Comparison of ENCODE assay signal across 21 mouse cellular contexts in the genomic region with DNA sequence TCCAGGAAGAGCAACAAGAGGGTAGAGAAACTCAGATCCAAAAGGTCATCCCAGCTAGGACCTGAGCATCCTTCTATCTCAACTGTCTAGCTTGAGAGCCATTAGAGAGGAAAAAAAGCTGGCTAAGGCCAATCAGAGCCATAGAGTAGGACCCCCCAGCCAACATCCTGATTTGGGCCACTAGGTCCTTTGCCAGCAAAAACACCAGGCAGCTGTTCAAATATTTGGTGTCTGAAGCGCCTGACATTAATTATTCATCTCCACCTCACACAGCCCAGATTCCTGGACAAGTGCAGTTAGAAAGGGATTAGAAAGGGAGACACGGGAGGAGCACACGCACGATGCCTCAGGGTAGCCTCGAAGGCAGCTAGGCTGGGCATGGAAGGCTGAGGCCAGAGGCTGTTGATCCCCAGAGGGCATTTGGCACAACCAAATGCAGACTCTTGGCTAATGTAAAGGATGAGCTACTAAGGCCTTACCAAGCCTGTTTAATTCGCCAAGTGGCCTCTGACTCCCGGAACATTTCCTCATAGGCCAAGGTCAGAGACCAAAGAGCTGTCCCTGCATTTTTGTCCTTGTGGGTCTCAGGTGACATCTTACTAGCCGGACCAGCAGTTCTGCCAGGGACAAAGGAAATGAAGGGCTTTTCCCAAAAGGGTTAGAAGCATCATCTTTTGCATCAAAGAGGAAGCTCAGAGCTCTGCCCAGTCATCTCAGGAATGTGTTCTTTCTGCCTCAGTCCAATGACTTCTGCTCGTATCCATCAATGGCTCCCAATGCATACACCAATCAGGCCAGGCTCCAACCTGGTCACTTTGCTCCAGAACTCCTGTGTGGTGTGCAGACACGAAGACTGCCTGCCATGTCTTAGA. TPM values are rescaled to one million over a fixed set of nuclear protein-coding genes. Genes with fewer than 3 reads are reported as not detected.
DNase-seq lines count a peak whose midpoint lies in the region; ATAC-seq lines count a peak whose summit lies in the region.
"Had no signal": no experiment of that assay in that cellular context is flagged by ENCODE, and none has a peak within 500 bp of the region (broad histone marks: within the 10 kb centered on the region; RNA-seq: fewer than 3 reads in every experiment).

No protein-coding gene starts in this region.

- H3K36me3 ChIP-seq in hindbrain, embryonic 13.5 days = peaks cover 75% of the 10 kb centered on the region
- H3K36me3 ChIP-seq in hindbrain, embryonic 16.5 days (ENCODE audit: control insufficient read depth, insufficient read depth, low read length) = peaks cover 26% of the 10 kb centered on the region
- H3K36me3 ChIP-seq in midbrain, embryonic 12.5 days = peaks cover 68% of the 10 kb centered on the region
- H3K36me3 ChIP-seq in midbrain, embryonic 16.5 days (ENCODE audit: control insufficient read depth, insufficient read depth, low read length) = peaks cover 25% of the 10 kb centered on the region
- peaks cover 99% of the 10 kb centered on the region for H3K36me3 ChIP-seq in limb, embryonic 10.5 days

- 61% methylated on average over 10 of the region's 10 CpGs for WGBS in hindbrain, embryonic 13.5 days
- WGBS in hindbrain, embryonic 16.5 days = 59% methylated on average over 10 of the region's 10 CpGs
- WGBS in midbrain, embryonic 12.5 days = 64% methylated on average over 10 of the region's 10 CpGs
- WGBS in midbrain, embryonic 16.5 days = 52% methylated on average over 10 of the region's 10 CpGs
- 82% methylated on average over 10 of the region's 10 CpGs for WGBS in limb, embryonic 10.5 days

- peaks cover 77% of the 10 kb centered on the region for H3K4me1 ChIP-seq in hindbrain, embryonic 13.5 days (replicated peaks)
- peaks cover 8% of the 10 kb centered on the region for H3K4me1 ChIP-seq in hindbrain, embryonic 16.5 days (ENCODE audit: control insufficient read depth, insufficient read depth, low read depth, low read length)
- peaks cover 37% of the 10 kb centered on the region for H3K4me1 ChIP-seq in midbrain, embryonic 12.5 days
- H3K4me1 ChIP-seq in midbrain, embryonic 16.5 days (ENCODE audit: control insufficient read depth, insufficient read depth, low read length) = peaks cover 18% of the 10 kb centered on the region
- peaks cover 74% of the 10 kb centered on the region for H3K4me1 ChIP-seq in limb, embryonic 10.5 days

- H3K9me3 ChIP-seq in hindbrain, embryonic 13.5 days = no peaks in the 10 kb centered on the region
- H3K9me3 ChIP-seq in hindbrain, embryonic 16.5 days (ENCODE audit: control insufficient read depth, low read length) = peaks cover 5% of the 10 kb centered on the region
- H3K9me3 ChIP-seq in midbrain, embryonic 12.5 days = peaks cover 11% of the 10 kb centered on the region
- peaks cover 4% of the 10 kb centered on the region; the same call in 1 of the 2 replicates for H3K9me3 ChIP-seq in midbrain, embryonic 16.5 days (replicated peaks; ENCODE audit: control insufficient read depth, low read length, poor library complexity, severe bottlenecking)
- H3K9me3 ChIP-seq in limb, embryonic 10.5 days (replicated peaks) = peaks cover 11% of the 10 kb centered on the region; the same call in 1 of the 2 replicates
- H3K9me3 ChIP-seq: forebrain, embryonic 15.5 days; heart, embryonic 15.5 days; limb, embryonic 15.5 days had no signal

- H3K4me3 ChIP-seq in hindbrain, embryonic 13.5 days = no peak overlapping the region
- no peak overlapping the region for H3K4me3 ChIP-seq in hindbrain, embryonic 16.5 days (ENCODE audit: low read length)
- H3K4me3 ChIP-seq in midbrain, embryonic 12.5 days = no peak overlapping the region
- H3K4me3 ChIP-seq in midbrain, embryonic 16.5 days (ENCODE audit: low read depth, low read length) = no peak overlapping the region
- no peak overlapping the region for H3K4me3 ChIP-seq in limb, embryonic 10.5 days
- H3K4me3 ChIP-seq: forebrain, embryonic 15.5 days; heart, embryonic 15.5 days; limb, embryonic 15.5 days; neural tube, embryonic 13.5 days had no signal

- peak; percentile 74 for DNase-seq in adrenal gland, adult 2 months
- no peak for DNase-seq in adrenal gland, postnatal 25 days
- no peak for DNase-seq in limb, embryonic 10.5 days (ENCODE audit: low spot score)
- DNase-seq: cerebellum, adult 9-11 months; gastrocnemius, postnatal 36 days; liver, postnatal 0 days; lung, postnatal 14 days; thymus, postnatal 25 days had no signal

- no peaks in the 10 kb centered on the region for H3K27me3 ChIP-seq in hindbrain, embryonic 13.5 days
- no peaks in the 10 kb centered on the region for H3K27me3 ChIP-seq in hindbrain, embryonic 16.5 days (replicated peaks; ENCODE audit: control insufficient read depth, insufficient read depth, low read length)
- peaks cover 87% of the 10 kb centered on the region for H3K27me3 ChIP-seq in midbrain, embryonic 12.5 days
- no peaks in the 10 kb centered on the region for H3K27me3 ChIP-seq in midbrain, embryonic 16.5 days (ENCODE audit: control insufficient read depth, insufficient read depth, low read depth, low read length)
- peaks cover 7% of the 10 kb centered on the region; the same call in 1 of the 2 replicates for H3K27me3 ChIP-seq in limb, embryonic 10.5 days (ENCODE audit: low read depth, poor library complexity, severe bottlenecking)
- H3K27me3 ChIP-seq: forebrain, embryonic 15.5 days; heart, embryonic 15.5 days; limb, embryonic 15.5 days; neural tube, embryonic 13.5 days had no signal

- H3K4me2 ChIP-seq in hindbrain, embryonic 13.5 days = no peak overlapping the region
- H3K4me2 ChIP-seq in hindbrain, embryonic 16.5 days (ENCODE audit: low read length) = no peak overlapping the region
- no peak overlapping the region for H3K4me2 ChIP-seq in midbrain, embryonic 12.5 days (replicated peaks)
- H3K4me2 ChIP-seq in midbrain, embryonic 16.5 days (ENCODE audit: low read length) = no peak overlapping the region
- H3K4me2 ChIP-seq: forebrain, embryonic 15.5 days; heart, embryonic 15.5 days; limb, embryonic 15.5 days; neural tube, embryonic 13.5 days had no signal

- H3K27ac ChIP-seq in hindbrain, embryonic 13.5 days = peak overlapping the region; percentile 74
- H3K27ac ChIP-seq in hindbrain, embryonic 16.5 days (ENCODE audit: low read depth, low read length) = no peak overlapping the region
- peak overlapping the region; percentile 8; the same call in 1 of the 2 replicates for H3K27ac ChIP-seq in midbrain, embryonic 12.5 days (replicated peaks)
- no peak overlapping the region for H3K27ac ChIP-seq in midbrain, embryonic 16.5 days (ENCODE audit: low read length)
- no peak overlapping the region for H3K27ac ChIP-seq in limb, embryonic 10.5 days
- H3K27ac ChIP-seq: forebrain, embryonic 15.5 days; heart, embryonic 15.5 days; limb, embryonic 15.5 days had no signal

- no peak overlapping the region for H3K9ac ChIP-seq in hindbrain, embryonic 13.5 days
- no peak overlapping the region for H3K9ac ChIP-seq in hindbrain, embryonic 16.5 days (ENCODE audit: low read depth, low read length)
- no peak overlapping the region for H3K9ac ChIP-seq in midbrain, embryonic 12.5 days (replicated peaks)
- no peak overlapping the region for H3K9ac ChIP-seq in midbrain, embryonic 16.5 days (ENCODE audit: low read depth, low read length)
- H3K9ac ChIP-seq: forebrain, embryonic 15.5 days; heart, embryonic 15.5 days; limb, embryonic 15.5 days; liver, postnatal 0 days; neural tube, embryonic 13.5 days had no signal

- no peak for ATAC-seq in hindbrain, embryonic 13.5 days (ENCODE audit: low FRiP score)
- no peak for ATAC-seq in hindbrain, embryonic 16.5 days
- ATAC-seq in midbrain, embryonic 12.5 days (ENCODE audit: low FRiP score, low read depth) = no peak
- no peak for ATAC-seq in midbrain, embryonic 16.5 days
- ATAC-seq: CD4-positive, CD25-positive, alpha-beta regulatory T cell, adult 4 months; forebrain, embryonic 15.5 days; intestine, embryonic 16.5 days; liver, postnatal 0 days had no signal

RNA-seq across cellular contexts. Expression of a gene that starts 26.7 kb away (rescaled TPM):
- total RNA-seq in adrenal gland, adult 2 months (2021) = 1 to 10 TPM; 2.2 to 2.8 TPM
- 6.1 and 6.7 TPM in 2 replicates for polyA plus RNA-seq in adrenal gland, adult 2 months (2012; rRNA removed)
- total RNA-seq in adrenal gland, postnatal 25 days (2021) = 4.8 and 4.9 TPM in 2 replicates
- polyA plus RNA-seq in hindbrain, embryonic 13.5 days (2015; fragmentation: Nextera tagmentation; extraction: Ambion mirVana) = 0.97 and 1.1 TPM in 2 replicates
- polyA plus RNA-seq in hindbrain, embryonic 16.5 days (2015; fragmentation: Nextera tagmentation; extraction: Ambion mirVana) = 2.3 and 2.9 TPM in 2 replicates
- polyA plus RNA-seq in midbrain, embryonic 12.5 days (2016; fragmentation: Nextera tagmentation; extraction: Ambion mirVana) = 0.32 and 0.47 TPM in 2 replicates
- polyA plus RNA-seq in midbrain, embryonic 16.5 days (2015; fragmentation: Nextera tagmentation; extraction: Ambion mirVana) = 1.6 and 3.1 TPM in 2 replicates
- 0.09 and 0.25 TPM in 2 replicates for polyA plus RNA-seq in limb, embryonic 10.5 days (2016; fragmentation: Nextera tagmentation; extraction: Ambion mirVana)
- total RNA-seq: G1E; gastrocnemius, postnatal 36 days; hematopoietic stem cell, adult 5-6 weeks; megakaryocyte, adult 5-6 weeks had no signal
- polyA plus RNA-seq: CD4-positive, CD25-positive, alpha-beta regulatory T cell, adult 4 months; G1E; liver, postnatal 0 days had no signal

RNA-seq across cellular contexts. Expression of a gene that starts 26.9 kb away (rescaled TPM):
- total RNA-seq in adrenal gland, adult 2 months (2021) = 10 to 100 TPM; 57.3 to 75.3 TPM
- polyA plus RNA-seq in adrenal gland, adult 2 months (2012; rRNA removed) = 172 and 232 TPM in 2 replicates
- total RNA-seq in adrenal gland, postnatal 25 days (2021) = 86.4 and 94.3 TPM in 2 replicates
- polyA plus RNA-seq in hindbrain, embryonic 13.5 days (2015; fragmentation: Nextera tagmentation; extraction: Ambion mirVana) = 8.5 and 10.9 TPM in 2 replicates
- polyA plus RNA-seq in hindbrain, embryonic 16.5 days (2015; fragmentation: Nextera tagmentation; extraction: Ambion mirVana) = 10.3 and 11.4 TPM in 2 replicates
- 7.1 TPM in 2 replicates for polyA plus RNA-seq in midbrain, embryonic 12.5 days (2016; fragmentation: Nextera tagmentation; extraction: Ambion mirVana)
- 9.3 and 10.1 TPM in 2 replicates for polyA plus RNA-seq in midbrain, embryonic 16.5 days (2015; fragmentation: Nextera tagmentation; extraction: Ambion mirVana)
- polyA plus RNA-seq in limb, embryonic 10.5 days (2016; fragmentation: Nextera tagmentation; extraction: Ambion mirVana) = 6.2 and 9.2 TPM in 2 replicates
- total RNA-seq: hematopoietic stem cell, adult 5-6 weeks had no signal

Comparison
In these comparisons a context has a peak if more than half of its experiments do, and no peak if none do; other contexts are left out.
1. H3K27ac ChIP-seq: peak in hindbrain, embryonic 13.5 days (single experiment) and midbrain, embryonic 12.5 days (single experiment); none in hindbrain, embryonic 16.5 days (single experiment), midbrain, embryonic 16.5 days (single experiment) and limb, embryonic 10.5 days (single experiment).
2. RNA of a gene that starts 26.9 kb away (polyA plus RNA-seq): 172 to 232 TPM in adrenal gland, adult 2 months; 10.3 to 11.4 TPM in hindbrain, embryonic 16.5 days, 9.3 to 10.1 TPM in midbrain, embryonic 16.5 days, 6.2 to 9.2 TPM in limb, embryonic 10.5 days, 8.5 to 10.9 TPM in hindbrain, embryonic 13.5 days and 7.1 TPM in midbrain, embryonic 12.5 days; every median in the first group is over 10 times any median in the second.